Mouse (Mus musculus) gastrocnemius, postnatal 36 days (tissue): ENCODE results near the gene Smox. TPM values are rescaled to one million over a fixed set of nuclear protein-coding genes. Genes with fewer than 3 reads are reported as not detected.
A peak's percentile ranks its signal among the peaks of the same experiment; 100 is the strongest.
"Not testable (repeated sequence)": the region's sequence is repeated elsewhere in the genome, so short reads cannot be mapped to it uniquely, and the experiment has no call there.

ENCODE experiments used
- DNase-seq, 2 experiments: peaks; one replicate each; pipeline ENCODE4 v3.0.0; 2022
- intact Hi-C: fragments of 180-260 bp; cut with DNase I; formaldehyde crosslinking; loops from one replicate; pipeline ENCODE4 v1.15.1; 2025
- long read RNA-seq, 2 experiments: library from polyadenylated mRNA; stranded (forward); transcript quantifications; one replicate each; pipeline ENCODE4 v2.0.0; 2021
- total RNA-seq, 2 experiments: library from RNA; stranded (reverse); gene quantifications; 2 replicates each; pipeline ENCODE4 v1.2.3; 2021

Gene Smox
- 100 to 1,000 TPM; 103 to 399 TPM for total RNA-seq
- long read RNA-seq, experiment 1, transcript Smox-201 (7 exons, 2,270 nt) = major isoform, 54 of 259 reads
- long read RNA-seq, experiment 1, transcript Smox-213 (2 exons, 720 nt) = minor isoform, 19 of 259 reads
- long read RNA-seq, experiment 1, partial matches to known transcripts = 89 of 259 reads
- long read RNA-seq, experiment 1, other reads (novel, unspliced or antisense) = 86 of 259 reads
- long read RNA-seq, experiment 2, transcript Smox-209 (6 exons, 1,919 nt) = minor isoform, 5 of 96 reads
- long read RNA-seq, experiment 2, transcript Smox-201 (7 exons, 2,270 nt) = major isoform, 32 of 96 reads
- long read RNA-seq, experiment 2, transcript Smox-213 (2 exons, 720 nt) = minor isoform, 13 of 96 reads
- long read RNA-seq, experiment 2, partial matches to known transcripts = 19 of 96 reads
- long read RNA-seq, experiment 2, other reads (novel, unspliced or antisense) = 21 of 96 reads

- intact Hi-C loops = loop anchor here (2.0 kb wide), 1 partner anchor 20 kb away; no protein-coding TSS in a partner anchor
- no peak for DNase-seq
These were observed at the start of gene Smox for GRCm38 (mm10) chr2:131491196-131491595. Gene Smox, plus strand, starts transcription at chr2:131491496.

DNA sequence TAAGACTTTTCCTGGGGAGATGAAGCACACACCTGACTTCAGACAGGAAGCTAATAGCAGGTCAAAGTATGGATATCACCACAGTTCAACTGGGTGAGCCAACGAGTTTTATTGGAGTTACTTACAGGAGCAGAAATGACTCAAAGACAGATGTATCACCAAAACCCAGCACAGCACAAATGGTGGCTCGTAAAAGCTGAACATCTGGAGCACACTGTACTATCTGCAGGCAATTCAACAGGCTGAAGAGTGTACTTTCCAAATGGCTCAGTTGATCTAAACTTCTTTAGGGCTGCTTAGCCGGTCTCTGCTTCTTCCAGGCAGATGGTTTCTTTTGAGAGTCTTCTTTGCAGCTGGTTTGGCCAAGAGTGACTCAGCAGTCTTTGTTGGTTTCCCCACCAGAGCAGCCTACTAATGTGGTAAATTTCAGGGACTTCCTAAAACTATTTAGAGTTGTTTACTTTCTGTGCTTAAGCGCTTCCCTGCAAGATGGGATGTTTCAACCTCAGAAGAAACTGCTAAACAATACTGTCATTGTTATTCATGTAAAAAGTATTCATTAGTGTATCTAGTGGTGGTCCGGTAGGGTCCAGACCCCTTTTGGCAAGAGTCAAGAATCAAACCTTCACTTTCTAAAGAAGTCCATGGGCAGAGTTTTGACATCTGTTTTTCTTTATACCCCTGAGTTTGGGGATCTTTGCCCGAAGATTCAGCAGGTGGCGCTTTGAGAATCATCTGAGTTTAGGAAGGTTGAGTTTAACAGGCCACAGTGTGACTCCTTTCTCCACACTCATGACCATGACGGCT lies 48.0 kb upstream of the Smox start:
- intact Hi-C loops = loop anchor here (2.0 kb wide), 1 partner anchor 68 kb away; no protein-coding TSS in a partner anchor

GRCm38 (mm10) chr2:131443891-131444190 lies 47.5 kb upstream of the Smox start:
- no peak for DNase-seq
- intact Hi-C loops = loop anchor here (2.0 kb wide), 1 partner anchor 67 kb away; no protein-coding TSS in a partner anchor

More for the DNA sequence above, 48.0 kb upstream of the Smox start:
- no peak for DNase-seq

GRCm38 (mm10) chr2:131446416-131446982 lies 44.8 kb upstream of the Smox start:
- DNase-seq = no peak
- intact Hi-C loops = no loop called here

- intact Hi-C loops = no loop called here
- DNase-seq = peak in 1 of 2 experiments; percentile 8
These were observed 43.5 kb upstream of the Smox start for GRCm38 (mm10) chr2:131447566-131448330.

DNA sequence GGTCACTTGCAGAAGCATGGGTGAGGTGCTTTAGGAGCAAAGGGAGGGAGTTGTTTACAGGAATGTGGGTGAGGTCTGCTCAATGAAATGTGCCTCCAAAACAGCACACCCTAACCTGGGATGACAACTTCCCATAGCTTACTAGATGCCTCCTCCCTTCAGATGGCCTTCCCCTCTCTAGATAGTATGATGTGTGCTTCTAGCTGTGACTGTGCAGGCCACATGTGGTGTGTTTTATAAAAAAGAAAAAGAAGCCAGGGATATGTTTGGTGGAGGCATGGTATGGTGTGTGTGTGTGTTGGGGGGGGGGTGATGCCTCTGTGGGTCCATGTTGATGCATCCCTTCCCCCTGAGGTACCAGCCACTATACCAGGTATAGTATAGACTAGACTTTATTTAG lies 42.9 kb upstream of the Smox start:
- no peak for DNase-seq
- intact Hi-C loops = no loop called here

- DNase-seq = no peak
- intact Hi-C loops = no loop called here
These were observed 41.6 kb upstream of the Smox start for GRCm38 (mm10) chr2:131449720-131450119.

DNA sequence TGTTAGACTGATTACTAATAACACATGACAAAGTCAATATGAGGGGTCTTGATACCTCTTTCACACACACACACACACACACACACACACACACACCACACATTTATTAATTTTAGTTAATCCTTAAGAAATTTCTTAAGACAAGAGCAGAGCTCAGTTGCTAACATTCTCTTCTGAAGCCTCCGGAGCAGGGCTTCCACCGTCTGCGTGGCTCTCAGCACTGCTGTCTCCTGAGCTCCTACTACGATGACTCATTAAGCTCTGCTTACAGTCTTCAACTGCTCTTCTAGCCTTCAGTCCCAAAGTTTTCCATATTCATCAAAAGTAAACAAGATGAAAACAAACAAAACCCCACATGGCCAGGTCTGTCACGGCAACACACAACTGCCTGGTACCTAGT lies 40.8 kb upstream of the Smox start:
- no peak for DNase-seq
- intact Hi-C loops = no loop called here

- DNase-seq = no peak
- intact Hi-C loops = no loop called here
These were observed 33.6 kb upstream of the Smox start for GRCm38 (mm10) chr2:131457728-131458127.

DNA sequence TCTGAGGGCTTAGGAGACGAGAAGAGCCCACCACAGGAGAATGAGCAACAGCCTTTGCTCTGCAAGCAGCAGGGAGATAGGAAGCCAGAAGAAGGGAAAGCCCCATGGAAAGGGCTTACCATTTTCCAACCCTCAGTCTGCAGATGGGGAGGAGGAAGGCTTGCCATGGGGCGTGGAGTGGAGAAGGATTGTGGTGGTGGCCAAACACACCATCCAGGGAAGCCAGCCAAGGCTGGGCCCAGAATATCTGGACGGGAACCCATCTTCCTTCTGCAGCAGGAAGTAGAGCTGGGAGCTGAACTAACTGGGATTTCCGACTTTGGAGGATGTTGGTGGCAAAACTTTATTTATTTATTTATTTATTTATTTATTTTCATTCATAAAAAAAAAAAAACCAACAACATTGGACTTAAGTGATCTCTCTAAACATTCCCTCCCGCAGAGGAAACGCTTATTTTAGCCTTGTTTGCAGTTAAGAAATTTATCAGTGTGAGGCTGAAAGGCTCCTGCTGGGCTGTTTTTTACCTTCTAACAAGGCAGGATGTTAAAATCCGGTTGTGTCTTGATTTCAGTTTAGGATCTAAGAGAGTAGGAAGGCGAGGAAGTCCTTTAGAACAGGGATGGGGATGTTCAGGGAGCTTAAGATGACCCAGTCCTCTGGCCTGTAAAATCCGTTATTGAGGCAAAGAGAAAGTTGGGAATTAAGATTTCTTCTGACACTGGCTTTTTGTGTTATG lies 30.2 kb upstream of the Smox start:
- intact Hi-C loops = no loop called here
- peak in 1 of 2 experiments; percentile 60 for DNase-seq

GRCm38 (mm10) chr2:131462991-131463390 lies 28.3 kb upstream of the Smox start:
- DNase-seq = no peak
- intact Hi-C loops = no loop called here

- intact Hi-C loops = no loop called here
- DNase-seq = no peak
These were observed 27.1 kb upstream of the Smox start for GRCm38 (mm10) chr2:131464147-131464546.

GRCm38 (mm10) chr2:131466732-131467131 lies 24.6 kb upstream of the Smox start:
- no peak for DNase-seq
- intact Hi-C loops = no loop called here

GRCm38 (mm10) chr2:131469916-131470315 lies 21.4 kb upstream of the Smox start:
- intact Hi-C loops = no loop called here
- peak in 1 of 2 experiments; percentile 44 for DNase-seq

DNA sequence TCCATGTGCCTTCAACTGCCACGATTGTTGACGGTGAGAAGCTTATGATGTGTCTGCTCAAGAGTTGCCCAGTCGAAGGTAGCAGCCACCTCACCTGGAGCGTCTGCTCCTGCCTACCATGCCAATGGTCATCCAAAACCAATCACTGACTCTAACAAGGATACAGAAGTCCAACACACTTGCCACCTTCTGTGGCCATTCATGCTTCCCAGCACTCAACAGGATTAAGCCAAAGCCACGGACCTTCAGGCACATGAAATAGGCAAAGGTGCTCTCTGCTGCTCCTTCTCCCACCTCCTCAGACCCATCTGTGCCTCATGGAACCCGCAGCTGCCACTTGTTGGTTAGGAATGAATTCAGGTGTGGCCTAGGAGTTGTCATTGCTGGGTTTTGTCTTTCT lies 17.5 kb upstream of the Smox start:
- DNase-seq = no peak
- intact Hi-C loops = no loop called here

DNA sequence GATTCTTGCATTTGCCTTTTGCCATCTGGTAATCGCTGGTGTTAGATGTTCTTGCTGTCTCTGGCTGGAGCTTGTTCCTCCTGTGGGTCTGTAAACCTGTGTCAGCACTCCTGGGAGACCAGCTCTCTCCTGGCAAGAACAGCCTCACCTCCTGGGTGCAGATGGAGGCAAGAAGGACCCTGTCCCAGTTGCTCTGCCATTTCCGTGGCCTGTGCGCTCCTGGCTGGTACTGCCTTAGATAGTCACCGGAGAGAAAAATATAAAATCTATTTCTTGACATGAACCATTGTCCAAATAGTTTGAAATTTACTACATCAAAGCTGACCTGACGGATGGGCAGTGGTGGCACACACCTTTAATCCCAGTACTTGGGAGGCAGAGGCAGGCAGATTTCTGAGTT lies 14.2 kb upstream of the Smox start:
- not testable (repeated sequence) for DNase-seq

GRCm38 (mm10) chr2:131477917-131478316 lies 13.4 kb upstream of the Smox start:
- intact Hi-C loops = no loop called here
- no peak for DNase-seq

More for the DNA sequence above, 14.2 kb upstream of the Smox start:
- intact Hi-C loops = not testable (repeated sequence)

DNA sequence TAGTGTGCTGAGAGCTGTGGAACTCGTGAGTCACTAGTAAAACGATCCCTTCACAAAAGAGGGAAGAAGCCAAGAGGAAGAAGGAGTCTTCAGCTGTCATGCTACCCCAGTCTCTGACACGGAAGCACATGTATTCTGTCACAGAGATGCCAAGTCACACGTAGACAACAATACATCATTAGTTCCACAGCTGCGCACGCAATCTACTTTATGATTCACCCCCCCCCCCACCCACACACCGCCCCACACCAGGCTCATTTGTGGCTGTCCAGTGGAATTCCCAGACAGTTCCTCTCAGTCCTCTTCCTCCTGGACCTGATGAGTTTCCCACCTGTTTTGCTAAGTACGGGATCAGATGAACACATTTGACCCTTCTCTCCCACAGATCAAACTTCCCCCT lies 12.9 kb upstream of the Smox start:
- DNase-seq = no peak
- intact Hi-C loops = no loop called here

GRCm38 (mm10) chr2:131478916-131479315 lies 12.4 kb upstream of the Smox start:
- no peak for DNase-seq
- intact Hi-C loops = no loop called here

DNA sequence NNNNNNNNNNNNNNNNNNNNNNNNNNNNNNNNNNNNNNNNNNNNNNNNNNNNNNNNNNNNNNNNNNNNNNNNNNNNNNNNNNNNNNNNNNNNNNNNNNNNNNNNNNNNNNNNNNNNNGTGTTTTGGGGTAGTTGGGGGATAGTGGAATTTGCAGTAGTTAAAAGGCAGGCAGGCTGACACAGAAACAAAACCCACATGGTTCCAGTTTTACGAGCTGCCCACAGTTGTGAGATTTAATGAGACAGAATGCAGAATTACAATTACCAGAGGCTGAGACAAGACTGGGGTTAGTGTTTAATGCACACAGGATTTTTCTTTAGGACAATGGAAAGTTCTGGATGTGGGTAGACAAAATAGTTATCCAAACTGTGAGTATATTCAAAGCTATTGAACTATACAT lies 9.6 kb upstream of the Smox start:
- DNase-seq = no peak
- intact Hi-C loops = no loop called here
